Mouse (Mus musculus) thymus, adult 2 months (tissue): ENCODE measurements around the gene Bach2. TPM values are rescaled to one million over a fixed set of nuclear protein-coding genes. Genes with fewer than 3 reads are reported as not detected.

Source experiments
- DNase-seq: peaks from one replicate; pipeline ENCODE4 v3.0.0; 2021
- H3K27ac ChIP-seq: fragments of 200-500 bp; 2 replicates; pipeline ENCODE4 v1.5.1; 2012; ENCODE audit warnings: low read length, control low read depth; ENCODE audit not compliant: control insufficient read depth, insufficient read depth
- H3K27me3 ChIP-seq: fragments of 200-500 bp; 2 replicates; pipeline ENCODE4 v1.6.1; 2012; ENCODE audit warnings: mild to moderate bottlenecking, low read length, moderate library complexity, mixed read lengths; ENCODE audit not compliant: control insufficient read depth, insufficient read depth
- H3K36me3 ChIP-seq: fragments of 200-500 bp; 2 replicates; pipeline ENCODE4 v1.6.1; 2012; ENCODE audit warnings: mild to moderate bottlenecking, low read length, moderate library complexity; ENCODE audit not compliant: control insufficient read depth, insufficient read depth
- H3K4me1 ChIP-seq: fragments of 200-500 bp; replicated peaks from 2 replicates; pipeline ENCODE4 v1.6.1; 2012; ENCODE audit warnings: low read length; ENCODE audit not compliant: control insufficient read depth, insufficient read depth
- H3K4me3 ChIP-seq: fragments of 200-500 bp; 2 replicates; pipeline ENCODE4 v1.5.1; 2012; ENCODE audit warnings: mild to moderate bottlenecking, low read length, control low read depth, moderate library complexity; ENCODE audit not compliant: control insufficient read depth, insufficient read depth
- CTCF ChIP-seq: fragments of 200-500 bp; IDR thresholded peaks from 2 replicates; pipeline ENCODE4 v1.5.1; 2012; ENCODE audit warnings: mild to moderate bottlenecking, control low read depth, low read length, moderate library complexity, borderline replicate concordance; ENCODE audit not compliant: control insufficient read depth, poor library complexity, insufficient read depth; ENCODE audit errors: extremely low read depth
- POLR2A ChIP-seq: fragments of 200-500 bp; IDR thresholded peaks from 2 replicates; pipeline ENCODE4 v1.6.1; 2012; ENCODE audit warnings: mild to moderate bottlenecking, low read length, control low read depth, moderate library complexity; ENCODE audit not compliant: control insufficient read depth, poor library complexity, insufficient read depth; ENCODE audit errors: extremely low read depth
- WGBS: fragments of 180-500 bp; shearing (Covaris S2); methylation state at CpG from one replicate; pipeline ENCODE4 v1.1.7; 2018; 5-methylcytosine and 5-hydroxymethylcytosine counted together
- polyA plus RNA-seq: library from polyadenylated mRNA; depleted of rRNA; stranded (reverse); fragments of >200 nt; gene quantifications from 2 replicates; pipeline ENCODE4 v1.2.3, GENCODE M21; 2012

The Bach2 gene
- polyA plus RNA-seq, 1 experiment = 9.4 TPM

GRCm38 (mm10) chr4:32391260-32391659, 152.7 kb downstream of the Bach2 start:
- WGBS = 92% methylated on average over 8 of the region's 8 CpGs
- Histone ChIP-seq H3K27me3 (no peaks in the 10 kb centered on the region), H3K36me3 (no peaks in the 10 kb centered on the region), H3K4me3 (no peak overlapping the region), H3K27ac (no peak overlapping the region), H3K4me1 (peaks cover 25% of the 10 kb centered on the region)
- no peak for DNase-seq
- TF ChIP-seq CTCF (no peak), POLR2A (no peak)

GRCm38 (mm10) chr4:32393226-32393625, 154.6 kb downstream of the Bach2 start:
- no peak for DNase-seq
- Histone ChIP-seq H3K27me3 (no peaks in the 10 kb centered on the region), H3K36me3 (no peaks in the 10 kb centered on the region), H3K4me3 (no peak overlapping the region), H3K27ac (no peak overlapping the region), H3K4me1 (peaks cover 9% of the 10 kb centered on the region)
- 84% methylated on average over 3 of the region's 3 CpGs for WGBS
- TF ChIP-seq POLR2A = no peak

GRCm38 (mm10) chr4:32393951-32394350, 155.3 kb downstream of the Bach2 start:
- peaks cover 4% of the 10 kb centered on the region; the same call in 1 of the 2 replicates for H3K4me1 ChIP-seq
- no peaks in the 10 kb centered on the region for H3K27me3 ChIP-seq
- no peak overlapping the region for H3K4me3 ChIP-seq
- no peaks in the 10 kb centered on the region for H3K36me3 ChIP-seq
- WGBS = 91% methylated on average over 1 of the region's 1 CpGs
- no peak for DNase-seq
- no peak overlapping the region for H3K27ac ChIP-seq
- no peak for TF ChIP-seq CTCF

- no peak overlapping the region for H3K27ac ChIP-seq
- H3K4me3 ChIP-seq = no peak overlapping the region
- no peak for TF ChIP-seq POLR2A
- TF ChIP-seq CTCF = no peak
- H3K4me1 ChIP-seq = peaks cover 3% of the 10 kb centered on the region
- DNase-seq = no peak
- 84% methylated on average over 2 of the region's 2 CpGs for WGBS
- H3K27me3 ChIP-seq = no peaks in the 10 kb centered on the region
- H3K36me3 ChIP-seq = no peaks in the 10 kb centered on the region
These were observed 156.2 kb downstream of the Bach2 start for GRCm38 (mm10) chr4:32394850-32395249.

GRCm38 (mm10) chr4:32401459-32401858, 162.9 kb downstream of the Bach2 start:
- DNase-seq = no peak
- no peaks in the 10 kb centered on the region for H3K27me3 ChIP-seq
- H3K4me1 ChIP-seq = peaks cover 5% of the 10 kb centered on the region
- no peak for TF ChIP-seq POLR2A
- no peak for TF ChIP-seq CTCF
- H3K4me3 ChIP-seq = no peak overlapping the region
- H3K36me3 ChIP-seq = no peaks in the 10 kb centered on the region
- WGBS = 88% methylated on average over 5 of the region's 5 CpGs
- no peak overlapping the region for H3K27ac ChIP-seq

- no peak overlapping the region for H3K27ac ChIP-seq
- H3K27me3 ChIP-seq = no peaks in the 10 kb centered on the region
- H3K4me3 ChIP-seq = no peak overlapping the region
- 89% methylated on average over 5 of the region's 5 CpGs for WGBS
- no peak for DNase-seq
- no peaks in the 10 kb centered on the region for H3K36me3 ChIP-seq
- H3K4me1 ChIP-seq = peaks cover 5% of the 10 kb centered on the region
- TF ChIP-seq CTCF = no peak
- TF ChIP-seq POLR2A = no peak
These were observed 164.9 kb downstream of the Bach2 start for GRCm38 (mm10) chr4:32403506-32403905.

- Histone ChIP-seq H3K36me3 (no peaks in the 10 kb centered on the region), H3K27ac (no peak overlapping the region), H3K4me3 (no peak overlapping the region), H3K27me3 (no peaks in the 10 kb centered on the region), H3K4me1 (no peaks in the 10 kb centered on the region)
- DNase-seq = no peak
- TF ChIP-seq CTCF (no peak), POLR2A (no peak)
- WGBS = 95% methylated on average over 17 of the region's 17 CpGs
These were observed 166.7 kb downstream of the Bach2 start for GRCm38 (mm10) chr4:32405149-32405882.
